Comparison of ENCODE assay signal across 18 mouse cellular contexts in the genomic region with DNA sequence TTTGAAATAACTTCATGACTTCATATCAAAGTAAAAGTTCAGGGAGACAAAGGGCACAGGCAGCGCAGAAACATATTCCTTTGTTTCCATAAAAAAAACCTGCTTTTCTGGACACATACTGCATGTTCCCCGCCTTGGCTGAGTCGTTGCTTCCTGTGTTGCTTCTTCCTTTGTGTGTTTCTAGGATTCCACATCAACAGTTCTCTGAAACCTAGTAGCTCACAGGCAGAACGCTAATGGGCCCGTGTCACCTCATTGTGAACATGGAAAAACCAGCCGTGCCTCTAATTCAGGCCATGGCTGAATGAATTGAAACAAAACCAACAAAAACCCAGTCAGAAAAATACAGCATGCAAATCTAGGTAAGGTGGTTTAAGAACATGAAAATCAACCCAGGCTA.
A peak's percentile ranks its signal among the peaks of the same experiment; 100 is the strongest.
DNase-seq lines count a peak whose midpoint lies in the region; ATAC-seq and TF ChIP-seq lines count a peak whose summit lies in the region.
"Had no signal": no experiment of that assay in that cellular context is flagged by ENCODE, and none has a peak within 500 bp of the region (broad histone marks: within the 10 kb centered on the region; RNA-seq: fewer than 3 reads in every experiment).

No protein-coding gene starts in this region.

- peak; percentile 46 for ATAC-seq in hindbrain, embryonic 11.5 days (ENCODE audit: low FRiP score)
- no peak for ATAC-seq in midbrain, postnatal 0 days (ENCODE audit: low FRiP score)
- ATAC-seq: activated CD4-positive, CD25-positive, alpha-beta regulatory T cell, adult 4 months had no signal

- H3K9ac ChIP-seq in hindbrain, embryonic 11.5 days (ENCODE audit: low read depth, low read length), result no peak overlapping the region
- no peak overlapping the region for H3K9ac ChIP-seq in midbrain, postnatal 0 days (replicated peaks; ENCODE audit: low read length, poor library complexity, severe bottlenecking)
- H3K9ac ChIP-seq: embryonic facial prominence, embryonic 15.5 days; heart, embryonic 13.5 days; lung, embryonic 15.5 days; stomach, embryonic 15.5 days had no signal

- TF ChIP-seq CTCF in brain, embryonic 14.5 days (IDR thresholded peaks at IDR 0.05; ENCODE audit: borderline replicate concordance, extremely low read depth, insufficient read depth, insufficient read length), result no peak
- no peak for TF ChIP-seq CTCF in midbrain, postnatal 0 days (IDR thresholded peaks at IDR 0.05)

- H3K4me3 ChIP-seq in hindbrain, embryonic 11.5 days (ENCODE audit: low read depth, low read length), result no peak overlapping the region
- no peak overlapping the region for H3K4me3 ChIP-seq in midbrain, postnatal 0 days (ENCODE audit: low read depth, low read length)
- H3K4me3 ChIP-seq: embryonic facial prominence, embryonic 15.5 days; heart, embryonic 13.5 days; lung, embryonic 15.5 days; stomach, embryonic 15.5 days had no signal

- no peaks in the 10 kb centered on the region for H3K9me3 ChIP-seq in hindbrain, embryonic 11.5 days (ENCODE audit: control insufficient read depth, low read length)
- no peaks in the 10 kb centered on the region for H3K9me3 ChIP-seq in midbrain, postnatal 0 days (ENCODE audit: low read length)
- H3K9me3 ChIP-seq: embryonic facial prominence, embryonic 15.5 days; heart, embryonic 13.5 days; lung, embryonic 15.5 days; stomach, embryonic 15.5 days had no signal

- H3K27me3 ChIP-seq in hindbrain, embryonic 11.5 days (ENCODE audit: control insufficient read depth, insufficient read depth, low read length), result no peaks in the 10 kb centered on the region
- no peaks in the 10 kb centered on the region for H3K27me3 ChIP-seq in midbrain, postnatal 0 days (ENCODE audit: insufficient read depth, low read length)
- H3K27me3 ChIP-seq: CH12.LX; embryonic facial prominence, embryonic 15.5 days; heart, embryonic 13.5 days; lung, embryonic 15.5 days; stomach, embryonic 15.5 days had no signal

- DNase-seq in embryo, embryonic 10 days (ENCODE audit: low spot score), result peak; percentile 16
- DNase-seq in embryo, embryonic 11 days, result no peak
- DNase-seq in brain, embryonic 14.5 days (ENCODE audit: low read depth), result peak; percentile 73
- DNase-seq in hindbrain, embryonic 11.5 days (ENCODE audit: low spot score), result peak; percentile 11
- peak; percentile 40 for DNase-seq in midbrain, postnatal 0 days (ENCODE audit: low spot score)
- DNase-seq in urinary bladder, postnatal 36 days (ENCODE audit: low spot score in 2 of 2), result no peak
- no peak for DNase-seq in lung, adult 18-20 months
- DNase-seq in heart, adult 18-20 months, result no peak
- DNase-seq: gastrocnemius, postnatal 36 days; kidney, adult 18-20 months; kidney, postnatal 14 days; right cerebral cortex, adult 18-20 months had no signal

- H3K36me3 ChIP-seq in hindbrain, embryonic 11.5 days (ENCODE audit: control insufficient read depth, insufficient read depth, low read length), result no peaks in the 10 kb centered on the region
- no peaks in the 10 kb centered on the region for H3K36me3 ChIP-seq in midbrain, postnatal 0 days (ENCODE audit: insufficient read depth, low read length)
- H3K36me3 ChIP-seq: embryonic facial prominence, embryonic 15.5 days; heart, embryonic 13.5 days; lung, embryonic 15.5 days; stomach, embryonic 15.5 days had no signal

- TF ChIP-seq POLR2A in brain, embryonic 14.5 days (IDR thresholded peaks at IDR 0.05; ENCODE audit: borderline replicate concordance, extremely low read depth, insufficient read depth, insufficient read length, poor library complexity, severe bottlenecking), result no peak

- H3K4me1 ChIP-seq in hindbrain, embryonic 11.5 days (replicated peaks; ENCODE audit: control insufficient read depth, insufficient read depth, low read length), result no peaks in the 10 kb centered on the region; the same call in 1 of the 2 replicates
- H3K4me1 ChIP-seq in midbrain, postnatal 0 days (ENCODE audit: insufficient read depth, low read length), result 0 out of 2 replicates have a peak, but pooled peaks cover 2% of the 10 kb centered on the region
- H3K4me1 ChIP-seq: embryonic facial prominence, embryonic 15.5 days; heart, embryonic 13.5 days; lung, embryonic 15.5 days; stomach, embryonic 15.5 days had no signal

- H3K4me2 ChIP-seq in hindbrain, embryonic 11.5 days (replicated peaks; ENCODE audit: low read depth, low read length), result no peak overlapping the region
- no peak overlapping the region for H3K4me2 ChIP-seq in midbrain, postnatal 0 days (ENCODE audit: low read depth, low read length, poor library complexity, severe bottlenecking)
- H3K4me2 ChIP-seq: embryonic facial prominence, embryonic 15.5 days; heart, embryonic 13.5 days; lung, embryonic 15.5 days; stomach, embryonic 15.5 days had no signal

- 48% methylated on average over 6 of the region's 6 CpGs for WGBS in hindbrain, embryonic 11.5 days
- 36% methylated on average over 6 of the region's 6 CpGs for WGBS in midbrain, postnatal 0 days

- no peak overlapping the region for H3K27ac ChIP-seq in hindbrain, embryonic 11.5 days (ENCODE audit: low read depth, low read length)
- H3K27ac ChIP-seq in midbrain, postnatal 0 days (ENCODE audit: low read depth, low read length), result no peak overlapping the region; the same call in 1 of the 2 replicates
- H3K27ac ChIP-seq: embryonic facial prominence, embryonic 15.5 days; heart, embryonic 13.5 days; lung, embryonic 15.5 days; stomach, embryonic 15.5 days had no signal

Comparison
In these comparisons a context has a peak if more than half of its experiments do, and no peak if none do; other contexts are left out.
1. DNase-seq: peak in embryo, embryonic 10 days (single experiment), brain, embryonic 14.5 days (single experiment), hindbrain, embryonic 11.5 days (single experiment) and midbrain, postnatal 0 days (single experiment); none in embryo, embryonic 11 days (single experiment), urinary bladder, postnatal 36 days (0 of 2), lung, adult 18-20 months (0 of 2) and heart, adult 18-20 months (0 of 2).